In genomic region chr8:60891757-60892156, GRCm38 (mm10) we compare ENCODE assay signal across 12 mouse cellular contexts. TPM values are rescaled to one million over a fixed set of nuclear protein-coding genes. Genes with fewer than 3 reads are reported as not detected.
DNase-seq lines count a peak whose midpoint lies in the region; ATAC-seq and TF ChIP-seq lines count a peak whose summit lies in the region.
"Had no signal": no experiment of that assay in that cellular context is flagged by ENCODE, and none has a peak within 500 bp of the region (broad histone marks: within the 10 kb centered on the region; RNA-seq: fewer than 3 reads in every experiment).

No protein-coding gene starts in this region.

- H3K36me3 ChIP-seq in kidney, embryonic 16.5 days (ENCODE audit: insufficient read depth, low read length): peaks cover 6% of the 10 kb centered on the region; the same call in 1 of the 2 replicates
- peaks cover 34% of the 10 kb centered on the region for H3K36me3 ChIP-seq in embryonic facial prominence, embryonic 10.5 days (replicated peaks)
- H3K36me3 ChIP-seq in limb, embryonic 11.5 days (ENCODE audit: control insufficient read depth, insufficient read depth, low read length): no peaks in the 10 kb centered on the region
- peaks cover 16% of the 10 kb centered on the region for H3K36me3 ChIP-seq in myocyte (ENCODE audit: control insufficient read depth, insufficient read depth)
- H3K36me3 ChIP-seq: intestine, embryonic 15.5 days had no signal

- H3K4me3 ChIP-seq in kidney, embryonic 16.5 days (ENCODE audit: low read length): no peak overlapping the region
- peak overlapping the region; percentile 78 for H3K4me3 ChIP-seq in embryonic facial prominence, embryonic 10.5 days
- no peak overlapping the region for H3K4me3 ChIP-seq in limb, embryonic 11.5 days (ENCODE audit: low read depth, low read length)
- peak overlapping the region; percentile 52 for H3K4me3 ChIP-seq in myocyte

- H3K4me1 ChIP-seq in kidney, embryonic 16.5 days (ENCODE audit: insufficient read depth, low read length): peaks cover 22% of the 10 kb centered on the region
- H3K4me1 ChIP-seq in embryonic facial prominence, embryonic 10.5 days: peaks cover 20% of the 10 kb centered on the region
- peaks cover 5% of the 10 kb centered on the region; the same call in 1 of the 2 replicates for H3K4me1 ChIP-seq in limb, embryonic 11.5 days (ENCODE audit: control insufficient read depth, insufficient read depth, low read length)

- DNase-seq in kidney, adult 18-20 months: no peak
- no peak for DNase-seq in embryonic facial prominence, embryonic 10.5 days (ENCODE audit: low spot score)
- DNase-seq in limb, embryonic 11.5 days (ENCODE audit: low spot score): no peak
- DNase-seq in urinary bladder, postnatal 4 days (ENCODE audit: low spot score in 2 of 2): no peak
- DNase-seq: adrenal gland, postnatal 36 days; gastrocnemius, adult 2 months; layer of hippocampus, adult 9-11 months; right cerebral cortex, postnatal 14 days had no signal

- no peak for ATAC-seq in kidney, embryonic 16.5 days (ENCODE audit: low FRiP score, low TSS enrichment)
- ATAC-seq in limb, embryonic 11.5 days (ENCODE audit: insufficient number of reproducible peaks, low FRiP score, low TSS enrichment, low read depth): no peak
- no peak for ATAC-seq in cerebellum, adult (ENCODE audit: insufficient number of reproducible peaks, low FRiP score, low TSS enrichment)
- ATAC-seq: intestine, embryonic 15.5 days had no signal

- no peak overlapping the region for H3K9ac ChIP-seq in kidney, embryonic 16.5 days (replicated peaks; ENCODE audit: low read length)
- no peak overlapping the region for H3K9ac ChIP-seq in limb, embryonic 11.5 days (ENCODE audit: low read length)
- H3K9ac ChIP-seq: intestine, embryonic 15.5 days had no signal

- no peak overlapping the region for H3K27ac ChIP-seq in kidney, embryonic 16.5 days (ENCODE audit: low read length)
- H3K27ac ChIP-seq in embryonic facial prominence, embryonic 10.5 days (replicated peaks): no peak overlapping the region
- no peak overlapping the region for H3K27ac ChIP-seq in limb, embryonic 11.5 days (replicated peaks; ENCODE audit: low read depth, low read length)
- H3K27ac ChIP-seq: gastrocnemius, adult 2 months; intestine, embryonic 15.5 days had no signal

- no peak for TF ChIP-seq POLR2A in myocyte (IDR thresholded peaks at IDR 0.05; ENCODE audit: insufficient read length, low read depth)

- 94% methylated on average over 4 of the region's 4 CpGs for WGBS in kidney, embryonic 16.5 days
- WGBS in embryonic facial prominence, embryonic 10.5 days: 92% methylated on average over 4 of the region's 4 CpGs
- 95% methylated on average over 4 of the region's 4 CpGs for WGBS in limb, embryonic 11.5 days

- no peaks in the 10 kb centered on the region for H3K9me3 ChIP-seq in kidney, embryonic 16.5 days (ENCODE audit: low read length)
- H3K9me3 ChIP-seq in embryonic facial prominence, embryonic 10.5 days: no peaks in the 10 kb centered on the region
- no peaks in the 10 kb centered on the region for H3K9me3 ChIP-seq in limb, embryonic 11.5 days (ENCODE audit: control insufficient read depth, low read length)
- H3K9me3 ChIP-seq: intestine, embryonic 15.5 days had no signal

- no peak overlapping the region for H3ac ChIP-seq in myocyte (ENCODE audit: control insufficient read depth, insufficient read length)

- H3K4me2 ChIP-seq in kidney, embryonic 16.5 days (replicated peaks; ENCODE audit: low read depth, low read length): peak overlapping the region; percentile 90; the same call in 1 of the 2 replicates
- H3K4me2 ChIP-seq in limb, embryonic 11.5 days (ENCODE audit: low read depth, severe bottlenecking): 0 out of 2 replicates have a peak overlapping the region, but pooled peaks have one; percentile 15
- peak overlapping the region; percentile 73 for H3K4me2 ChIP-seq in myocyte (ENCODE audit: low read depth)

- no peaks in the 10 kb centered on the region for H3K27me3 ChIP-seq in kidney, embryonic 16.5 days (ENCODE audit: insufficient read depth, low read length)
- no peaks in the 10 kb centered on the region for H3K27me3 ChIP-seq in embryonic facial prominence, embryonic 10.5 days (replicated peaks; ENCODE audit: low read depth, poor library complexity, severe bottlenecking)
- no peaks in the 10 kb centered on the region for H3K27me3 ChIP-seq in limb, embryonic 11.5 days (ENCODE audit: control insufficient read depth, insufficient read depth, low read length)
- H3K27me3 ChIP-seq in myocyte (ENCODE audit: control insufficient read depth, insufficient read depth, insufficient read length): no peaks in the 10 kb centered on the region
- H3K27me3 ChIP-seq: intestine, embryonic 15.5 days had no signal

- peaks cover 63% of the 10 kb centered on the region for H3K79me2 ChIP-seq in myocyte (ENCODE audit: control insufficient read depth, insufficient read depth)

TF ChIP-seq in myocyte, 11 proteins besides CTCF, POLR2A, EP300 and RAD21:
- TF ChIP-seq MYOD1 (IDR thresholded peaks at IDR 0.05; ENCODE audit: control insufficient read depth in 1 of 3, insufficient read length in 2 of 3, low read depth in 2 of 3): no peak
- TF ChIP-seq E2F4 (IDR thresholded peaks at IDR 0.05; ENCODE audit: insufficient read depth): no peak
- TF ChIP-seq TCF3 (IDR thresholded peaks at IDR 0.05; ENCODE audit: insufficient read length, low read depth): no peak
- no peak for TF ChIP-seq MYOG (IDR thresholded peaks at IDR 0.05; ENCODE audit: control insufficient read depth in 1 of 3, insufficient read depth in 1 of 3, insufficient read length in 2 of 3, low read depth in 2 of 3)
- no peak for TF ChIP-seq MAX (IDR thresholded peaks at IDR 0.05; ENCODE audit: low read depth)
- no peak for TF ChIP-seq CEBPB (IDR thresholded peaks at IDR 0.05; ENCODE audit: insufficient read depth, poor library complexity, severe bottlenecking)
- no peak for TF ChIP-seq SRF (IDR thresholded peaks at IDR 0.05; ENCODE audit: control insufficient read depth, insufficient read length, low read depth)
- no peak for TF ChIP-seq USF1 (IDR thresholded peaks at IDR 0.05; ENCODE audit: low read depth)
- no peak for TF ChIP-seq TCF12 (IDR thresholded peaks at IDR 0.05; ENCODE audit: insufficient read depth, poor library complexity, severe bottlenecking)

RNA-seq across cellular contexts. Expression of gene Hpf1, which starts 1.5 kb away (rescaled TPM):
- polyA plus RNA-seq in kidney, embryonic 16.5 days (2015; fragmentation: Nextera tagmentation; extraction: Ambion mirVana): 100 and 112 TPM in 2 replicates
- 115 and 117 TPM in 2 replicates for polyA plus RNA-seq in embryonic facial prominence, embryonic 10.5 days (2016; fragmentation: Nextera tagmentation; extraction: Ambion mirVana)
- polyA plus RNA-seq in limb, embryonic 11.5 days (2014; fragmentation: Nextera tagmentation; extraction: Ambion mirVana): 124 and 126 TPM in 2 replicates
- polyA plus RNA-seq in myocyte (2012; fragmentation: generic; extraction: Trizol): 34.6 TPM

Comparison
In these comparisons a context has a peak if more than half of its experiments do, and no peak if none do; other contexts are left out.
1. H3K4me2 ChIP-seq: peak in every context shown above with its lines; median percentile 90 in kidney, embryonic 16.5 days; 73 in myocyte; 15 in limb, embryonic 11.5 days.
2. H3K4me3 ChIP-seq: peak in embryonic facial prominence, embryonic 10.5 days (single experiment) and myocyte (single experiment); none in kidney, embryonic 16.5 days (single experiment) and limb, embryonic 11.5 days (single experiment).